Mouse (Mus musculus) heart, embryonic 16.5 days (tissue): ENCODE data around the gene Slc12a7. TPM values are rescaled to one million over a fixed set of nuclear protein-coding genes. Genes with fewer than 3 reads are reported as not detected.

Source experiments
- ATAC-seq: fragments of 200-750 bp; cut with Nextera tagmentation; replicated peaks from 2 replicates; pipeline ENCODE4 v1.8.0; 2017; ENCODE audit warnings: moderate number of reproducible peaks; ENCODE audit not compliant: insufficient read depth, low FRiP score; ENCODE audit errors: extremely low read depth
- H3K27ac ChIP-seq: fragments of 300-500 bp; sonication (generic); 2 replicates; pipeline ENCODE4 v1.5.1; 2014; ENCODE audit warnings: mild to moderate bottlenecking, low read length, control low read depth, moderate library complexity
- H3K27me3 ChIP-seq: fragments of 300-500 bp; sonication (generic); 2 replicates; pipeline ENCODE4 v1.6.1; 2014; ENCODE audit warnings: low read length, mixed read lengths; ENCODE audit not compliant: control insufficient read depth, insufficient read depth
- H3K36me3 ChIP-seq: fragments of 300-500 bp; sonication (generic); 2 replicates; pipeline ENCODE4 v1.6.1; 2014; ENCODE audit not compliant: control insufficient read depth, insufficient read depth
- H3K4me1 ChIP-seq: fragments of 300-500 bp; sonication (generic); 2 replicates; pipeline ENCODE4 v1.6.1; 2014; ENCODE audit warnings: low read length, mixed read lengths; ENCODE audit not compliant: control insufficient read depth, insufficient read depth
- H3K4me2 ChIP-seq: fragments of 300-500 bp; sonication (generic); 2 replicates; pipeline ENCODE4 v1.6.1; 2014; ENCODE audit warnings: low read depth, mild to moderate bottlenecking, control low read depth, low read length
- H3K4me3 ChIP-seq: fragments of 300-500 bp; sonication (generic); 2 replicates; pipeline ENCODE4 v1.5.1; 2014; ENCODE audit warnings: mild to moderate bottlenecking, control low read depth, low read length
- H3K9ac ChIP-seq: fragments of 300-500 bp; sonication (generic); 2 replicates; pipeline ENCODE4 v1.6.1; 2014; ENCODE audit warnings: low read length, control low read depth
- H3K9me3 ChIP-seq: fragments of 300-500 bp; sonication (generic); replicated peaks from 2 replicates; pipeline ENCODE4 v1.6.1; 2016; ENCODE audit warnings: low read length; ENCODE audit not compliant: control insufficient read depth
- WGBS: fragments of 180-500 bp; shearing (Covaris S2); extraction: QIAGEN DNeasy Blood & Tissue Kit; methylation state at CpG from one replicate; pipeline ENCODE4 v1.1.7; 2014; 5-methylcytosine and 5-hydroxymethylcytosine counted together
- polyA plus RNA-seq: library from polyadenylated mRNA; unstranded; fragments of >200 nt; fragmentation: Nextera tagmentation; extraction: Ambion mirVana; gene quantifications from 2 replicates; pipeline ENCODE4 v1.2.1, GENCODE M21; 2015

The Slc12a7 gene
- polyA plus RNA-seq, 1 experiment from 2014 or later: 42.1 TPM

GRCm38 (mm10) chr13:73743662-73744061, 10.8 kb downstream of the Slc12a7 start:
- no peaks in the 10 kb centered on the region for H3K9me3 ChIP-seq
- WGBS: 66% methylated on average over 3 of the region's 3 CpGs
- H3K9ac ChIP-seq: no peak overlapping the region
- no peak overlapping the region for H3K4me2 ChIP-seq
- H3K27ac ChIP-seq: no peak overlapping the region
- no peaks in the 10 kb centered on the region for H3K36me3 ChIP-seq
- no peak for ATAC-seq
- 0 out of 2 replicates have a peak, but pooled peaks cover 4% of the 10 kb centered on the region for H3K27me3 ChIP-seq
- no peaks in the 10 kb centered on the region for H3K4me1 ChIP-seq
- H3K4me3 ChIP-seq: no peak overlapping the region

GRCm38 (mm10) chr13:73748663-73749440, 16.0 kb downstream of the Slc12a7 start:
- Histone ChIP-seq H3K4me3 (no peak overlapping the region), H3K27ac (no peak overlapping the region), H3K9ac (no peak overlapping the region), H3K9me3 (no peaks in the 10 kb centered on the region), H3K36me3 (no peaks in the 10 kb centered on the region), H3K4me2 (no peak overlapping the region), H3K27me3 (0 out of 2 replicates have a peak, but pooled peaks cover 2% of the 10 kb centered on the region), H3K4me1 (peaks cover 6% of the 10 kb centered on the region; the same call in 1 of the 2 replicates)
- WGBS: 33% methylated on average over 15 of the region's 15 CpGs
- no peak for ATAC-seq

- 67% methylated on average over 6 of the region's 6 CpGs for WGBS
Measured at GRCm38 (mm10) chr13:73750435-73750834, 17.5 kb downstream of the Slc12a7 start.

GRCm38 (mm10) chr13:73751284-73751683, 18.4 kb downstream of the Slc12a7 start:
- Histone ChIP-seq H3K9ac (no peak overlapping the region), H3K36me3 (no peaks in the 10 kb centered on the region), H3K9me3 (no peaks in the 10 kb centered on the region), H3K4me3 (no peak overlapping the region), H3K4me2 (no peak overlapping the region), H3K27ac (no peak overlapping the region), H3K27me3 (no peaks in the 10 kb centered on the region), H3K4me1 (peaks cover 9% of the 10 kb centered on the region)
- ATAC-seq: no peak
- WGBS: 92% methylated on average over 3 of the region's 3 CpGs

More at GRCm38 (mm10) chr13:73750435-73750834, 17.5 kb downstream of the Slc12a7 start:
- Histone ChIP-seq H3K4me2 (no peak overlapping the region), H3K9ac (no peak overlapping the region), H3K27me3 (no peaks in the 10 kb centered on the region), H3K4me3 (no peak overlapping the region), H3K9me3 (no peaks in the 10 kb centered on the region), H3K27ac (no peak overlapping the region), H3K36me3 (no peaks in the 10 kb centered on the region), H3K4me1 (peaks cover 6% of the 10 kb centered on the region)
- no peak for ATAC-seq

GRCm38 (mm10) chr13:73755809-73756208, 22.9 kb downstream of the Slc12a7 start:
- peak; percentile 51; the same call in 1 of the 2 replicates for ATAC-seq
- Histone ChIP-seq H3K9ac (no peak overlapping the region), H3K4me3 (no peak overlapping the region), H3K36me3 (no peaks in the 10 kb centered on the region), H3K4me2 (no peak overlapping the region), H3K4me1 (peaks cover 18% of the 10 kb centered on the region), H3K9me3 (no peaks in the 10 kb centered on the region), H3K27me3 (no peaks in the 10 kb centered on the region), H3K27ac (peak overlapping the region; percentile 63)
- 46% methylated on average over 3 of the region's 3 CpGs for WGBS

- Histone ChIP-seq H3K9me3 (no peaks in the 10 kb centered on the region), H3K9ac (no peak overlapping the region), H3K4me2 (no peak overlapping the region), H3K27ac (no peak overlapping the region), H3K4me1 (peaks cover 18% of the 10 kb centered on the region), H3K36me3 (no peaks in the 10 kb centered on the region), H3K4me3 (no peak overlapping the region), H3K27me3 (no peaks in the 10 kb centered on the region)
- WGBS: 65% methylated on average over 2 of the region's 2 CpGs
- no peak for ATAC-seq
Measured at GRCm38 (mm10) chr13:73756916-73757315, 24.0 kb downstream of the Slc12a7 start.

GRCm38 (mm10) chr13:73757362-73757761, 24.5 kb downstream of the Slc12a7 start:
- Histone ChIP-seq H3K27ac (peak overlapping the region; percentile 77), H3K4me2 (no peak overlapping the region), H3K36me3 (no peaks in the 10 kb centered on the region), H3K9ac (no peak overlapping the region), H3K4me1 (peaks cover 18% of the 10 kb centered on the region), H3K4me3 (no peak overlapping the region), H3K9me3 (no peaks in the 10 kb centered on the region), H3K27me3 (no peaks in the 10 kb centered on the region)
- no peak for ATAC-seq

GRCm38 (mm10) chr13:73759596-73759995, 26.7 kb downstream of the Slc12a7 start:
- ATAC-seq: no peak
- Histone ChIP-seq H3K36me3 (no peaks in the 10 kb centered on the region), H3K4me1 (peaks cover 20% of the 10 kb centered on the region), H3K9me3 (no peaks in the 10 kb centered on the region), H3K9ac (no peak overlapping the region), H3K4me2 (no peak overlapping the region), H3K27ac (peak overlapping the region; percentile 64), H3K4me3 (no peak overlapping the region), H3K27me3 (no peaks in the 10 kb centered on the region)
- 60% methylated on average over 3 of the region's 3 CpGs for WGBS

DNA sequence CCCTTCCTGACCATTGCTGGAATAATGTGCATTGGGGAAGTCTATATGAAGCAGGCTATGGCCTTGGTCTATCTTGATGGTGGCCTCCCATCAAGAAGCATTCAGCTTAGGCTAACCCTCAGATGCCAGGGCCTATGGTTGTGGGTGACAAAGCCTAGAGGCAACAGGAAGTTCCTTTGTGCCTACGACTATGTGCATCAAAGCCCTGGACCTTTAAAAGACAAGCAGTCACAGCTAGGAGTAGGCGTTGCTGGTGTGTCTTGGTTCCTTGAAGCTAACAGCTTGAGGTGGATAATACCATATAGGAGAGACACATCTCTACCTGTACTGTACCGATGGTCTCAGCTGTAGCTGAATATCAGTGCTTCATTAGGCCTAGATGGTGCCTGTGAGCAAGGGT, 27.2 kb downstream of the Slc12a7 start:
- peaks cover 24% of the 10 kb centered on the region for H3K4me1 ChIP-seq
- H3K9ac ChIP-seq: no peak overlapping the region
- no peaks in the 10 kb centered on the region for H3K9me3 ChIP-seq
- H3K4me3 ChIP-seq: no peak overlapping the region
- no peak overlapping the region for H3K27ac ChIP-seq
- H3K27me3 ChIP-seq: no peaks in the 10 kb centered on the region
- H3K4me2 ChIP-seq: no peak overlapping the region
- ATAC-seq: no peak
- WGBS: 91% methylated on average over 3 of the region's 3 CpGs
- H3K36me3 ChIP-seq: no peaks in the 10 kb centered on the region
